Mouse (Mus musculus): Measurements from ENCODE around the gene B230217C12Rik. TPM values are rescaled to one million over a fixed set of nuclear protein-coding genes. Genes with fewer than 3 reads are reported as not detected.
"Not testable (repeated sequence)": the region's sequence is repeated elsewhere in the genome, so short reads cannot be mapped to it uniquely, and the experiment has no call there.

B230217C12Rik gene
- polyA plus RNA-seq, 1 experiment from 2014 or later: 14.0 TPM

GRCm38 (mm10) chr11:97836541-97836940, 4.0 kb upstream of the B230217C12Rik start:
- Histone ChIP-seq H3K27ac (no peak overlapping the region), H3K4me3 (no peak overlapping the region), H3K36me3 (peaks cover 71% of the 10 kb centered on the region), H3K27me3 (ENCODE audit: low read depth, poor library complexity, severe bottlenecking) (no peaks in the 10 kb centered on the region), H3K4me1 (peaks cover 21% of the 10 kb centered on the region), H3K9me3 (replicated peaks) (no peaks in the 10 kb centered on the region)
- DNase-seq (ENCODE audit: low spot score): peak; percentile 23
- 61% methylated on average over 8 of the region's 8 CpGs for WGBS

- H3K4me3 ChIP-seq; H3K27me3 ChIP-seq (ENCODE audit: low read depth, poor library complexity, severe bottlenecking); H3K9me3 ChIP-seq (replicated peaks); H3K27ac ChIP-seq: not testable (repeated sequence)
- peaks cover 26% of the 10 kb centered on the region for H3K4me1 ChIP-seq
- H3K36me3 ChIP-seq: peaks cover 66% of the 10 kb centered on the region
- 83% methylated on average over 9 of the region's 9 CpGs for WGBS
- peak; percentile 27 for DNase-seq (ENCODE audit: low spot score)
These were observed 3.5 kb upstream of the B230217C12Rik start for GRCm38 (mm10) chr11:97837051-97837450.

- H3K4me1 ChIP-seq: peaks cover 30% of the 10 kb centered on the region
- H3K36me3 ChIP-seq: peaks cover 60% of the 10 kb centered on the region
- H3K9me3 ChIP-seq (replicated peaks): no peaks in the 10 kb centered on the region
- H3K27me3 ChIP-seq (ENCODE audit: low read depth, poor library complexity, severe bottlenecking): no peaks in the 10 kb centered on the region
- DNase-seq (ENCODE audit: low spot score): no peak
- H3K27ac ChIP-seq: no peak overlapping the region
- 85% methylated on average over 7 of the region's 7 CpGs for WGBS
- H3K4me3 ChIP-seq: no peak overlapping the region
These were observed 2.9 kb upstream of the B230217C12Rik start for GRCm38 (mm10) chr11:97837641-97838149.

- no peaks in the 10 kb centered on the region for H3K9me3 ChIP-seq (replicated peaks)
- no peaks in the 10 kb centered on the region for H3K27me3 ChIP-seq (ENCODE audit: low read depth, poor library complexity, severe bottlenecking)
- DNase-seq (ENCODE audit: low spot score): no peak
- H3K4me3 ChIP-seq: no peak overlapping the region
- H3K4me1 ChIP-seq: peaks cover 30% of the 10 kb centered on the region
- peaks cover 54% of the 10 kb centered on the region for H3K36me3 ChIP-seq
- H3K27ac ChIP-seq: peak overlapping the region; percentile 67
- 37% methylated on average over 10 of the region's 10 CpGs for WGBS
These were observed 1.7 kb upstream of the B230217C12Rik start for GRCm38 (mm10) chr11:97838779-97839440.

- WGBS: 57% methylated on average over 11 of the region's 11 CpGs
- Histone ChIP-seq H3K4me3 (no peak overlapping the region; the same call in 1 of the 2 replicates), H3K4me1 (peaks cover 30% of the 10 kb centered on the region), H3K27me3 (ENCODE audit: low read depth, poor library complexity, severe bottlenecking) (no peaks in the 10 kb centered on the region), H3K36me3 (peaks cover 47% of the 10 kb centered on the region), H3K27ac (peak overlapping the region; percentile 67), H3K9me3 (replicated peaks) (no peaks in the 10 kb centered on the region)
- peak; percentile 47 for DNase-seq (ENCODE audit: low spot score)
These were observed 992 bp upstream of the B230217C12Rik start for GRCm38 (mm10) chr11:97839441-97840134.

- Histone ChIP-seq H3K27ac (peak overlapping the region; percentile 94), H3K27me3 (ENCODE audit: low read depth, poor library complexity, severe bottlenecking) (no peaks in the 10 kb centered on the region), H3K4me3 (peak overlapping the region; percentile 67), H3K4me1 (peaks cover 30% of the 10 kb centered on the region), H3K9me3 (replicated peaks) (no peaks in the 10 kb centered on the region), H3K36me3 (peaks cover 42% of the 10 kb centered on the region)
- WGBS: 74% methylated on average over 2 of the region's 2 CpGs
- peak; percentile 29 for DNase-seq (ENCODE audit: low spot score)
These were observed 467 bp upstream of the B230217C12Rik start for GRCm38 (mm10) chr11:97840135-97840490.

- H3K9me3 ChIP-seq (replicated peaks): no peaks in the 10 kb centered on the region
- WGBS: 2% methylated on average over 22 of the region's 22 CpGs
- H3K27me3 ChIP-seq (ENCODE audit: low read depth, poor library complexity, severe bottlenecking): no peaks in the 10 kb centered on the region
- H3K27ac ChIP-seq: peak overlapping the region; percentile 94
- peaks cover 32% of the 10 kb centered on the region for H3K36me3 ChIP-seq
- H3K4me1 ChIP-seq: peaks cover 30% of the 10 kb centered on the region
- DNase-seq (ENCODE audit: low spot score): peak; percentile 84
- H3K4me3 ChIP-seq: peak overlapping the region; percentile 67
These were observed 546 bp downstream of the B230217C12Rik start for GRCm38 (mm10) chr11:97840991-97841661.

- H3K4me1 ChIP-seq: peaks cover 30% of the 10 kb centered on the region
These were observed 1.4 kb downstream of the B230217C12Rik start for GRCm38 (mm10) chr11:97842001-97842400.

GRCm38 (mm10) chr11:97850367-97850766, 9.8 kb downstream of the B230217C12Rik start:
- Histone ChIP-seq H3K4me3 (no peak overlapping the region), H3K27ac (no peak overlapping the region), H3K36me3 (no peaks in the 10 kb centered on the region), H3K9me3 (replicated peaks) (no peaks in the 10 kb centered on the region), H3K4me1 (no peaks in the 10 kb centered on the region), H3K27me3 (ENCODE audit: low read depth, poor library complexity, severe bottlenecking) (no peaks in the 10 kb centered on the region)
- 74% methylated on average over 6 of the region's 6 CpGs for WGBS
- DNase-seq (ENCODE audit: low spot score): no peak

More at GRCm38 (mm10) chr11:97842001-97842400, 1.4 kb downstream of the B230217C12Rik start:
- H3K36me3 ChIP-seq: peaks cover 23% of the 10 kb centered on the region
- 50% methylated on average over 4 of the region's 4 CpGs for WGBS
- peak; percentile 42 for DNase-seq (ENCODE audit: low spot score)
- peak overlapping the region; percentile 94 for H3K27ac ChIP-seq
- H3K27me3 ChIP-seq (ENCODE audit: low read depth, poor library complexity, severe bottlenecking): no peaks in the 10 kb centered on the region
- peak overlapping the region; percentile 67 for H3K4me3 ChIP-seq
- no peaks in the 10 kb centered on the region for H3K9me3 ChIP-seq (replicated peaks)

GRCm38 (mm10) chr11:97851601-97852000, 11.0 kb downstream of the B230217C12Rik start:
- H3K4me3 ChIP-seq: no peak overlapping the region
- no peak for DNase-seq (ENCODE audit: low spot score)
- no peaks in the 10 kb centered on the region for H3K4me1 ChIP-seq
- H3K27me3 ChIP-seq (ENCODE audit: low read depth, poor library complexity, severe bottlenecking): no peaks in the 10 kb centered on the region
- H3K9me3 ChIP-seq (replicated peaks): no peaks in the 10 kb centered on the region
- H3K36me3 ChIP-seq: no peaks in the 10 kb centered on the region
- no peak overlapping the region for H3K27ac ChIP-seq
- 92% methylated on average over 2 of the region's 2 CpGs for WGBS

- Histone ChIP-seq H3K27ac (no peak overlapping the region), H3K4me1 (no peaks in the 10 kb centered on the region), H3K36me3 (no peaks in the 10 kb centered on the region), H3K27me3 (ENCODE audit: low read depth, poor library complexity, severe bottlenecking) (no peaks in the 10 kb centered on the region), H3K9me3 (replicated peaks) (no peaks in the 10 kb centered on the region), H3K4me3 (no peak overlapping the region)
- whole genome bisulfite sequencing: 92% methylated on average over 2 of the region's 2 CpGs
- no peak for DNase-seq (ENCODE audit: low spot score)
These were observed 14.9 kb downstream of the B230217C12Rik start for GRCm38 (mm10) chr11:97855473-97855872.

- DNase-seq (ENCODE audit: low spot score): no peak
- Histone ChIP-seq H3K4me3 (no peak overlapping the region), H3K27ac (no peak overlapping the region), H3K9me3 (replicated peaks) (no peaks in the 10 kb centered on the region), H3K36me3 (no peaks in the 10 kb centered on the region), H3K4me1 (no peaks in the 10 kb centered on the region), H3K27me3 (ENCODE audit: low read depth, poor library complexity, severe bottlenecking) (no peaks in the 10 kb centered on the region)
- WGBS: 53% methylated on average over 2 of the region's 2 CpGs
These were observed 21.6 kb downstream of the B230217C12Rik start for GRCm38 (mm10) chr11:97862148-97862547.

- no peak for DNase-seq (ENCODE audit: low spot score)
- no peaks in the 10 kb centered on the region for H3K4me1 ChIP-seq
- no peak overlapping the region for H3K27ac ChIP-seq
- no peaks in the 10 kb centered on the region for H3K9me3 ChIP-seq (replicated peaks)
- no peak overlapping the region for H3K4me3 ChIP-seq
- H3K27me3 ChIP-seq (ENCODE audit: low read depth, poor library complexity, severe bottlenecking): no peaks in the 10 kb centered on the region
- H3K36me3 ChIP-seq: no peaks in the 10 kb centered on the region
- 90% methylated on average over 5 of the region's 5 CpGs for WGBS
These were observed 24.8 kb downstream of the B230217C12Rik start for GRCm38 (mm10) chr11:97865421-97865820.

Measured in limb, embryonic 10.5 days (tissue).